Mouse (Mus musculus) liver, postnatal 0 days (tissue): ENCODE results near the gene Sst.

Experiments used
- CTCF ChIP-seq: sonication (generic); IDR thresholded peaks from 2 replicates; pipeline ENCODE4 v1.5.1; 2016; ENCODE audit warnings: antibody characterized with exemption, low read depth
- EP300 ChIP-seq: IDR thresholded peaks from 2 replicates; pipeline ENCODE4 v1.6.1; 2016; ENCODE audit warnings: antibody characterized with exemption, low read depth, mild to moderate bottlenecking

DNA sequence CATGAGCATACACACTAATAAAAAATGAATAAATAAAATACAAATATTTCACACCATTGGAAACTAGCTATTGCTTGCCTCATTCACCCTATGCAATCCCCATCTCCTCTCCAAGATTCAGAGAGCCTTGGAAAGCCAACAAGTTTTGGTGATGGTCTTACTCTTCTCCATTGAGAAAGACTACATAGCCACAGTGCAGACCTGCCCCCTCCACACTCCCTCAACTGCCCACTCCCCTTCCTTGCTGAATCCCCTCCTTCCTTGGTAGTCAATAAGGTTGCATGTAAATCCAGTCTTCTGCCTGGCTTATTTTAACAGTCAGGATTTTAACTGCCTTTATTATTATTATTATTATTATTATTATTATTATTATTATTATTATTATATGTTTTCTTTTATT, 41.6 kb downstream of the Sst start:
- no peak for TF ChIP-seq CTCF
- TF ChIP-seq EP300: no peak
